Mouse (Mus musculus): ENCODE data around the gene Tfpi. TPM values are rescaled to one million over a fixed set of nuclear protein-coding genes. Genes with fewer than 3 reads are reported as not detected.

Gene Tfpi
- polyA plus RNA-seq, 2 experiments, result 10.4 to 15.1 TPM

- no peak overlapping the region for H3K9ac ChIP-seq (replicated peaks)
- no peak for ATAC-seq (ENCODE audit: insufficient read depth)
- H3K4me3 ChIP-seq (ENCODE audit: insufficient read depth in 1 of 2, low read depth in 2 of 2, low read length in 2 of 2), result no peak overlapping the region
- no peak for TF ChIP-seq CTCF (IDR thresholded peaks at IDR 0.05; ENCODE audit: low read depth)
- TF ChIP-seq EP300 (IDR thresholded peaks at IDR 0.05; ENCODE audit: low read depth), result no peak
- H3K27ac ChIP-seq, result no peak overlapping the region
- H3K36me3 ChIP-seq (replicated peaks; ENCODE audit: control insufficient read depth, insufficient read depth, low read depth), result no peaks in the 10 kb centered on the region
- no peak overlapping the region for H3K4me2 ChIP-seq (ENCODE audit: low read depth)
- no peaks in the 10 kb centered on the region for H3K9me3 ChIP-seq (ENCODE audit: control insufficient read depth, low read length)
- no peak for DNase-seq (ENCODE audit: low read depth in 3 of 3, low spot score in 3 of 3)
- 60% methylated on average over 2 of the region's 2 CpGs for WGBS (ENCODE audit: insufficient replicate concordance)
- H3K4me1 ChIP-seq (replicated peaks; ENCODE audit: control insufficient read depth in 2 of 2, insufficient read depth in 2 of 2, low read length in 1 of 2), result no peaks in the 10 kb centered on the region
- no peaks in the 10 kb centered on the region for H3K27me3 ChIP-seq (ENCODE audit: control insufficient read depth, insufficient read depth, low read length)
Measured at GRCm38 (mm10) chr2:84493626-84494025, 17.1 kb upstream of the Tfpi start.

GRCm38 (mm10) chr2:84491715-84492114 lies 15.1 kb upstream of the Tfpi start:
- Histone ChIP-seq H3K9ac (replicated peaks) (no peak overlapping the region), H3K36me3 (replicated peaks; ENCODE audit: control insufficient read depth, insufficient read depth, low read depth) (no peaks in the 10 kb centered on the region), H3K4me1 (replicated peaks; ENCODE audit: control insufficient read depth in 2 of 2, insufficient read depth in 2 of 2, low read length in 1 of 2) (no peaks in the 10 kb centered on the region), H3K27me3 (ENCODE audit: control insufficient read depth, insufficient read depth, low read length) (no peaks in the 10 kb centered on the region), H3K9me3 (ENCODE audit: control insufficient read depth, low read length) (no peaks in the 10 kb centered on the region), H3K27ac (no peak overlapping the region), H3K4me3 (ENCODE audit: insufficient read depth in 1 of 2, low read depth in 2 of 2, low read length in 2 of 2) (no peak overlapping the region), H3K4me2 (ENCODE audit: low read depth) (no peak overlapping the region)
- no peak for DNase-seq (ENCODE audit: low read depth in 3 of 3, low spot score in 3 of 3)
- ATAC-seq (ENCODE audit: insufficient read depth), result no peak
- TF ChIP-seq EP300 (IDR thresholded peaks at IDR 0.05; ENCODE audit: low read depth) (no peak), CTCF (IDR thresholded peaks at IDR 0.05; ENCODE audit: low read depth) (no peak)
- WGBS (ENCODE audit: insufficient replicate concordance), result 60% methylated on average over 1 of the region's 1 CpGs

GRCm38 (mm10) chr2:84487705-84488291 lies 11.2 kb upstream of the Tfpi start:
- H3K27ac ChIP-seq, result no peak overlapping the region
- no peak overlapping the region for H3K4me3 ChIP-seq (ENCODE audit: insufficient read depth in 1 of 2, low read depth in 2 of 2, low read length in 2 of 2)
- no peak for DNase-seq (ENCODE audit: low read depth in 3 of 3, low spot score in 3 of 3)
- no peaks in the 10 kb centered on the region for H3K27me3 ChIP-seq (ENCODE audit: control insufficient read depth, insufficient read depth, low read length)
- WGBS (ENCODE audit: insufficient replicate concordance), result 49% methylated on average over 9 of the region's 9 CpGs
- no peak for ATAC-seq (ENCODE audit: insufficient read depth)
- H3K9me3 ChIP-seq (ENCODE audit: control insufficient read depth, low read length), result no peaks in the 10 kb centered on the region
- H3K9ac ChIP-seq (replicated peaks), result no peak overlapping the region
- no peaks in the 10 kb centered on the region for H3K4me1 ChIP-seq (replicated peaks; ENCODE audit: control insufficient read depth in 2 of 2, insufficient read depth in 2 of 2, low read length in 1 of 2)
- H3K4me2 ChIP-seq (ENCODE audit: low read depth), result no peak overlapping the region
- no peak for TF ChIP-seq EP300 (IDR thresholded peaks at IDR 0.05; ENCODE audit: low read depth)
- TF ChIP-seq CTCF (IDR thresholded peaks at IDR 0.05; ENCODE audit: low read depth), result no peak
- H3K36me3 ChIP-seq (replicated peaks; ENCODE audit: control insufficient read depth, insufficient read depth, low read depth), result no peaks in the 10 kb centered on the region

GRCm38 (mm10) chr2:84481863-84482262 lies 5.3 kb upstream of the Tfpi start:
- no peak overlapping the region for H3K4me3 ChIP-seq (ENCODE audit: insufficient read depth in 1 of 2, low read depth in 2 of 2, low read length in 2 of 2)
- TF ChIP-seq CTCF (IDR thresholded peaks at IDR 0.05; ENCODE audit: low read depth), result no peak
- TF ChIP-seq EP300 (IDR thresholded peaks at IDR 0.05; ENCODE audit: low read depth), result no peak

GRCm38 (mm10) chr2:84479036-84479435 lies 2.5 kb upstream of the Tfpi start:
- Histone ChIP-seq H3K4me1 (replicated peaks; ENCODE audit: control insufficient read depth in 2 of 2, insufficient read depth in 2 of 2, low read length in 1 of 2) (peaks cover 0 to 13% of the 10 kb centered on the region in 2 experiments; a peak in 3 of 4 replicates), H3K27me3 (ENCODE audit: control insufficient read depth, insufficient read depth, low read length) (no peaks in the 10 kb centered on the region), H3K36me3 (replicated peaks; ENCODE audit: control insufficient read depth, insufficient read depth, low read depth) (no peaks in the 10 kb centered on the region), H3K9me3 (ENCODE audit: control insufficient read depth, low read length) (no peaks in the 10 kb centered on the region), H3K27ac (no peak overlapping the region), H3K9ac (replicated peaks) (no peak overlapping the region), H3K4me3 (ENCODE audit: insufficient read depth in 1 of 2, low read depth in 2 of 2, low read length in 2 of 2) (no peak overlapping the region), H3K4me2 (ENCODE audit: low read depth) (peak overlapping the region; percentile 49)
- ATAC-seq (ENCODE audit: insufficient read depth) (no peak), DNase-seq (ENCODE audit: low read depth in 3 of 3, low spot score in 3 of 3) (peak; percentile 52 to 60 (median 55))
- peak; percentile 56 for TF ChIP-seq CTCF (IDR thresholded peaks at IDR 0.05; ENCODE audit: low read depth)
- no peak for TF ChIP-seq EP300 (IDR thresholded peaks at IDR 0.05; ENCODE audit: low read depth)
- WGBS (ENCODE audit: insufficient replicate concordance), result 7% methylated on average over 3 of the region's 3 CpGs

More at GRCm38 (mm10) chr2:84481863-84482262, 5.3 kb upstream of the Tfpi start:
- H3K4me1 ChIP-seq (replicated peaks; ENCODE audit: control insufficient read depth in 2 of 2, insufficient read depth in 2 of 2, low read length in 1 of 2), result peaks cover 0 to 3% of the 10 kb centered on the region in 2 experiments; a peak in 1 of 4 replicates
- H3K4me2 ChIP-seq (ENCODE audit: low read depth), result no peak overlapping the region
- no peaks in the 10 kb centered on the region for H3K36me3 ChIP-seq (replicated peaks; ENCODE audit: control insufficient read depth, insufficient read depth, low read depth)
- ATAC-seq (ENCODE audit: insufficient read depth) (no peak), DNase-seq (ENCODE audit: low read depth in 3 of 3, low spot score in 3 of 3) (no peak)
- H3K27me3 ChIP-seq (ENCODE audit: control insufficient read depth, insufficient read depth, low read length), result no peaks in the 10 kb centered on the region
- H3K9ac ChIP-seq (replicated peaks), result no peak overlapping the region
- no peak overlapping the region for H3K27ac ChIP-seq
- H3K9me3 ChIP-seq (ENCODE audit: control insufficient read depth, low read length), result no peaks in the 10 kb centered on the region
- WGBS (ENCODE audit: insufficient replicate concordance), result 15% methylated on average over 7 of the region's 7 CpGs
